ENCODE assay signal across 25 mouse cellular contexts in the genomic region with DNA sequence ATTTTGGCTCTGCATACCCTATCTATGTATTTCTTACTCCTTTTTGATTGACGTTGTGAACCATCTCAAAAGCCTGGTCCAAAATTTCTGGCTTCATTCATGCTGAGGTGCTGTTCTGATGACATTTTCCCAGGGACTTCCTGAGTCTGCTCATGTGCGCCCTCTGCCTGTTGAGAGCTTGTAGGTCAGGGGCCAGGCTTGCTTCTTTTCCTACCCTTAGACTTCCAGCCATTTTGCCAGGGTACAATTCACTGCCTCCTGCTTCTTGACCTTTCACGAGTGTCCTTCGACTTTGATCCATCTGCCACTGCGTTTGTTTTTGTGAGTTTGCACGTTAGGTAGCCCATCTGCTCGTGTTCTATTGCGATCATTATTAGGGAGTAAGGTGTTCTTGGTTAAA. TPM values are rescaled to one million over a fixed set of nuclear protein-coding genes. Genes with fewer than 3 reads are reported as not detected.
DNase-seq lines count a peak whose midpoint lies in the region; ATAC-seq and TF ChIP-seq lines count a peak whose summit lies in the region.
"Not testable (repeated sequence)": the region's sequence is repeated elsewhere in the genome, so short reads cannot be mapped to it uniquely, and the experiment has no call there.
"Had no signal": no experiment of that assay in that cellular context is flagged by ENCODE, and none has a peak within 500 bp of the region (broad histone marks: within the 10 kb centered on the region; RNA-seq: fewer than 3 reads in every experiment).

No protein-coding gene starts in this region.

- H3K27ac ChIP-seq in gastrocnemius, adult 2 months; hindbrain, embryonic 14.5 days; midbrain, embryonic 14.5 days (replicated peaks; ENCODE audit: low read depth, low read length): not testable (repeated sequence)

- not testable (repeated sequence) for ATAC-seq in hindbrain, embryonic 14.5 days (ENCODE audit: low FRiP score); midbrain, embryonic 14.5 days (ENCODE audit: low FRiP score, low TSS enrichment)

- peak; percentile 38; the same call in 1 of the 2 replicates for TF ChIP-seq CTCF in gastrocnemius, adult 2 months (IDR thresholded peaks at IDR 0.05)
- TF ChIP-seq CTCF in lung, adult 2 months (IDR thresholded peaks at IDR 0.05; ENCODE audit: insufficient read depth, low read length): not testable (repeated sequence)

- not testable (repeated sequence) for H3K9ac ChIP-seq in hindbrain, embryonic 14.5 days; midbrain, embryonic 14.5 days (replicated peaks; ENCODE audit: low read length)

- not testable (repeated sequence) for H3K4me3 ChIP-seq in gastrocnemius, adult 2 months; lung, adult 2 months (replicated peaks; ENCODE audit: extremely low read depth, low read depth, low read length)
- peak overlapping the region; percentile 45; the same call in 1 of the 2 replicates for H3K4me3 ChIP-seq in hindbrain, embryonic 14.5 days (replicated peaks; ENCODE audit: low read length)
- H3K4me3 ChIP-seq in midbrain, embryonic 14.5 days (replicated peaks; ENCODE audit: low read depth, low read length): peak overlapping the region; percentile 46; the same call in 1 of the 2 replicates

- not testable (repeated sequence) for H3K9me3 ChIP-seq in hindbrain, embryonic 14.5 days (ENCODE audit: control insufficient read depth, low read length); midbrain, embryonic 14.5 days (ENCODE audit: control insufficient read depth, low read length)

- not testable (repeated sequence) for TF ChIP-seq POLR2A in lung, adult 2 months (IDR thresholded peaks at IDR 0.05; ENCODE audit: borderline replicate concordance, extremely low read depth, low read depth, low read length)

- not testable (repeated sequence) for H3K4me1 ChIP-seq in hindbrain, embryonic 14.5 days (replicated peaks; ENCODE audit: control insufficient read depth, insufficient read depth, low read length); lung, adult 2 months (ENCODE audit: control insufficient read depth, insufficient read depth, low read length); midbrain, embryonic 14.5 days (ENCODE audit: control insufficient read depth, insufficient read depth, low read length)

- DNase-seq in cerebellum, adult 11 months: peak; percentile 6
- DNase-seq in cerebellum, postnatal 10 days: peak; percentile 16 to 26
- DNase-seq in gastrocnemius, adult 2 months; hindbrain, embryonic 14.5 days (ENCODE audit: low spot score); midbrain, embryonic 14.5 days: not testable (repeated sequence)
- peak; percentile 4 for DNase-seq in kidney, postnatal 10 days
- peak; percentile 2 for DNase-seq in lung, adult 2 months

- WGBS in hindbrain, embryonic 14.5 days: 1% methylated on average over 5 of the region's 8 CpGs
- 0% methylated on average over 4 of the region's 8 CpGs for WGBS in lung, adult 2 months
- WGBS in midbrain, embryonic 14.5 days: 6% methylated on average over 5 of the region's 8 CpGs

- intact Hi-C loops in gastrocnemius, adult 2 months (cut with DNase I): not testable (repeated sequence)

- peak overlapping the region; percentile 59; the same call in 1 of the 2 replicates for H3K4me2 ChIP-seq in hindbrain, embryonic 14.5 days (replicated peaks)
- H3K4me2 ChIP-seq in midbrain, embryonic 14.5 days (ENCODE audit: low read length): not testable (repeated sequence)

- not testable (repeated sequence) for H3K27me3 ChIP-seq in hindbrain, embryonic 14.5 days (ENCODE audit: control insufficient read depth, insufficient read depth, low read length); midbrain, embryonic 14.5 days (ENCODE audit: control insufficient read depth, insufficient read depth, low read length)

- not testable (repeated sequence) for H3K36me3 ChIP-seq in hindbrain, embryonic 14.5 days (replicated peaks; ENCODE audit: control insufficient read depth, insufficient read depth); midbrain, embryonic 14.5 days (ENCODE audit: control insufficient read depth, insufficient read depth, low read length)

RNA-seq across cellular contexts. Expression of a gene that starts 1.0 kb away (rescaled TPM):
- total RNA-seq in gastrocnemius, adult 2 months (2021): not detected
- 13.9 and 15.2 TPM in 2 replicates for polyA plus RNA-seq in hindbrain, embryonic 14.5 days (2014; fragmentation: Nextera tagmentation; extraction: Ambion mirVana)
- 0.08 TPM in 1 of 2 replicates, not detected in the other for polyA plus RNA-seq in lung, adult 2 months (2012; rRNA removed)
- 16.2 and 16.7 TPM in 2 replicates for polyA plus RNA-seq in midbrain, embryonic 14.5 days (2014; fragmentation: Nextera tagmentation; extraction: Ambion mirVana)
- total RNA-seq: liver, adult 2 months; megakaryocyte progenitor cell, adult 5-6 weeks had no signal
- polyA plus RNA-seq: liver, adult 2 months had no signal

RNA-seq across cellular contexts. Expression of a gene that starts 20.3 kb away (rescaled TPM):
- not detected for total RNA-seq in gastrocnemius, adult 2 months (2021)
- not detected in 2 replicates for polyA plus RNA-seq in hindbrain, embryonic 14.5 days (2014; fragmentation: Nextera tagmentation; extraction: Ambion mirVana)
- polyA plus RNA-seq in lung, adult 2 months (2012; rRNA removed): not detected in 2 replicates
- polyA plus RNA-seq in midbrain, embryonic 14.5 days (2014; fragmentation: Nextera tagmentation; extraction: Ambion mirVana): not detected in 2 replicates
- total RNA-seq: adrenal gland, postnatal 25 days; common myeloid progenitor, adult 5-6 weeks; gastrocnemius, postnatal 14 days; heart, adult 18-20 months; left cerebral cortex, adult 8-10 months; liver, adult 2 months; megakaryocyte progenitor cell, adult 5-6 weeks had no signal
- polyA plus RNA-seq: embryonic facial prominence, embryonic 10.5 days; forebrain, embryonic 12.5 days; heart, embryonic 16.5 days; hindbrain, embryonic 12.5 days; intestine, embryonic 15.5 days; kidney, embryonic 16.5 days; limb, embryonic 10.5 days; liver, adult 2 months; midbrain, embryonic 12.5 days; neural tube, embryonic 15.5 days; spleen, adult 2 months; stomach, embryonic 14.5 days had no signal

Comparison
In these comparisons a context has a peak if more than half of its experiments do, and no peak if none do; other contexts are left out.
1. RNA of a gene that starts 1.0 kb away (polyA plus RNA-seq): 16.2 to 16.7 TPM in midbrain, embryonic 14.5 days and 13.9 to 15.2 TPM in hindbrain, embryonic 14.5 days; 0.08 TPM in lung, adult 2 months; every median in the first group is over 10 times any median in the second.